Mouse (Mus musculus) liver, adult 2 months (tissue): ENCODE results near the gene Gm20388.

Source experiments
- CTCF ChIP-seq: fragments of 200-500 bp; IDR thresholded peaks from 2 replicates; pipeline ENCODE4 v1.5.1; 2011; ENCODE audit warnings: low read depth, low read length, control low read depth
- POLR2A ChIP-seq: fragments of 200-500 bp; IDR thresholded peaks from 2 replicates; pipeline ENCODE4 v1.6.1; 2011; ENCODE audit warnings: low read length, control low read depth; ENCODE audit not compliant: insufficient read depth; ENCODE audit errors: extremely low read depth

DNA sequence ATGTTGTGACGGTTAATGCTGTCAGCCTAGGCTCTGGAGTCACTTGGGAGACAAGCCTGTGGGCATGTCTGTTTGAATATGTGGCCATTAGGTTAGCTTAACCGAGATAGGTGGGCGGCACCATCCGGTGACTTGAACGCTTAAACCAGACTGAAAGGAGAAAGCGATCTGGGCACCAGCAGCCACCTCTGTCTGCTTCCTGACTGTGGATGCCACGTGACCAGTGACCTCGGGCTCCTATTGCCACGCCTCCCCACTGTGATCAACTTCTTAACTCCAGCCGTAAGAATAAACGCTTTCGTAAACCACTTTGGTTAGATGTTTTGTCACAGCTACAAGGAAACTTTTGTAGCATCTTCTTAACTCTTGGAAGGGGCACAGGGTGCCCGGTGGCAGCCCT lies 2158.0 kb downstream of the Gm20388 start:
- TF ChIP-seq CTCF, result no peak
- TF ChIP-seq POLR2A, result no peak
